Mouse (Mus musculus) T-cell, adult 2 months (primary cell): ENCODE results near the gene Rasgef1a.
A peak's percentile ranks its signal among the peaks of the same experiment; 100 is the strongest.

ENCODE experiments used
- DNase-seq: peaks from one replicate; pipeline ENCODE4 v3.0.0; 2022; ENCODE audit warnings: low spot score

The Rasgef1a gene

DNA sequence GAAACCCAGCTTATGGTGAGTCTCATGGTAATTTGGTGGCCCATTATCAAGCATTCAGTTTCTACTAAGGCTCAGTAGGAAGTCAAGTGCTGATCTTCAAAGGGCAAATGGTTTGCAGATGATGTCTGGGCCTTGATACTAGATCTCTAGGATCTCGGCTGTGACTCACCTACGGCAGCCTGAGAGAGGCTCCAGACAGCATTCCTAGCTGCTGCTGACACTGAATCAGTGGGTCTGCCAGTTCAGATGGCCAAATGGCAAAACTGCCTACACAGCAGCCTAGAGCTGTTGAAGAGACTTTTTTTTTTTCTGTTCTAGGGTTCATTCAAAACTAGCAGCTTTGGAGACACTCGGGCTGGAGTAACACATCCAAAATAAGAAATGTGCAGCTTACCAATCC is 15.8 kb downstream of the Rasgef1a start:
- DNase-seq, result no peak

GRCm38 (mm10) chr6:118031467-118031866 is 20.2 kb downstream of the Rasgef1a start:
- no peak for DNase-seq

DNA sequence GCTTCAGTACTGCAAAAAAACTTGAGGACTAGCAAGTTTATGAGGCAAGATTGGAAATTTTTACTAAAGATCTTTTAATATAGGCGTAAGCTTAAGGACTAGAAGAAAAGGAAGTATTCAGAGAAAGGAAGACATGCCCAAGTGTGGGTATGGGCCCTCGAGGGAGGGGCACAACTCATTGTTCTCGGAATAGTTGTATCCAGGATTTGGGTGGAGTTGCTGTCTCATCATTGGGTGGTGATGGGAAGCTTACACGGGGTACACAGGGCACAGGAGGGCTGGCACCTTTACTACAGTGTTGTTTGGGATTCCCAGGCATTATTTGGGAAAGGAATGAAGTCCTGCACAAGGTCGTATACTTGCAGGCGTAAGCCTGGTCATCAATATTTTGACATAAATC is 24.4 kb downstream of the Rasgef1a start:
- DNase-seq, result no peak

DNA sequence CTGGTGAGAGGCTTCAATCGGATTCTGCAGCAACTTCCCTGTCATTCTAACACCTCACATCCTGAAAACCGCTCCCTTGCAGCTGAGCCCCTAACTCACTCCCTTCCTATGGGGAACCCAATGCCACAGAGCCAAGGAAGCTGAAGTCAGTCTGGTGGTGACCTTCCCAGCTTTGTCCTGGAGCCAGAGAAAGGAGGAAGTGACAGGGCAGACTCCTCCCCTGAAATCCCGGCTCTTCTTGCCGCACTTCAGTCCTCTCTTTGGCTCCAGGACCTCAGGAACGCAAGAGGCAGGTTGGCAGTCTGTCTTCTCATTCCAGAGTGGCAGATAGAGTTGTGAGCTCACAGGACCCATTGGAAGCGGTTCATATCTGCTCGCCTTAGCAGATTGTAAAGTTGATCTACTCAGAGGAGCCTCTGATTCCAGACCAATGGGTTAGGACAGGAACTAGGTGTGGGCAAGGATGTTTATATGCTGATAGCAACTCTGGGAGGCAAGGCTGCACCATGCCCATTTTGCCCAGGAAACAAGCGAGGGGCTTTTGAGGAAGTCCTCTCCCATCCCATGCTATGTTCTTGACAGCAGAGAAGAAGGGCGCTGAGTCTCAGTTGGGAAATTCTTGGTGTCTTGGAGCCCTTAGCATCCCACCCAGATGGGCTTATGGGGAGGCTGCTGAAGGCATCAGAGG is 25.0 kb downstream of the Rasgef1a start:
- DNase-seq, result no peak

DNA sequence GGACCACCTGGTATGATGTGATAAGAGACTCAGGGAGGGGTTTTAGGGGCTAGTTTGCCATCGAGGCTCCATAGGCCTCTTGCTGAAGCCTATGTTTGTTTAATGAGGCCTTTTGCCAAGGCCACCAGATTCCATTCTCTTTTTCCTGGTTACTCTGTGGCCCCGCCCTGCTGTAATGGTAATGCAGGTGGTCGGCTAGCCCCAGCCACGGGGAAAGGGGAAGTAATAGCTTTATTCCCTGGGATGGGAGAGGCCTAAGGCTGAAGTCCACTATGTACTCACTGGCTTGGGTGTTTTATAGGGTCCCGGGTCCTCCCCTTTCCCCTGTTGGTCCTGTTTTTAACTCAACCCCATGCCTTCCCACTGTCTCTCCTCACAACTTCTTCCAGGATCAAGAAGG is 25.6 kb downstream of the Rasgef1a start:
- DNase-seq, result no peak

DNA sequence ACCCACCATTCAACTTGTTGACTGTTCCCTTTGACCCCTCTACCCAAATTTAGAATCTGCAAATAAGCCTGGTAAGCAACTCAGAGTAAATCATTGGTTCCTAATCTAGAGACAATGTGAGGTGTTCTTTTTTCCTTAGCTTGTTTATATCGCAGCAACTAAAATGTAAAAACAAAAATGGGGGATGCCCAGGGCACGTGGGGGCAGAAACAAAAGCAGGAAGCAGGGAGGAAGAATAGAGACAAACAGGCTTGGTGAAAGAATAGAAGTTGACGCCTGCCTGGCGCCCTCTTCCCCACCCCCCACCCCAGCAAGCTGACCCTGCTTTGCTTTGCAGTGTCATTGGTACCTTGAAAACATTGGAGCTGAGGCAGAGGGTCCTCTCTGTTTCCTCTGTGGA is 33.9 kb downstream of the Rasgef1a start:
- no peak for DNase-seq

DNA sequence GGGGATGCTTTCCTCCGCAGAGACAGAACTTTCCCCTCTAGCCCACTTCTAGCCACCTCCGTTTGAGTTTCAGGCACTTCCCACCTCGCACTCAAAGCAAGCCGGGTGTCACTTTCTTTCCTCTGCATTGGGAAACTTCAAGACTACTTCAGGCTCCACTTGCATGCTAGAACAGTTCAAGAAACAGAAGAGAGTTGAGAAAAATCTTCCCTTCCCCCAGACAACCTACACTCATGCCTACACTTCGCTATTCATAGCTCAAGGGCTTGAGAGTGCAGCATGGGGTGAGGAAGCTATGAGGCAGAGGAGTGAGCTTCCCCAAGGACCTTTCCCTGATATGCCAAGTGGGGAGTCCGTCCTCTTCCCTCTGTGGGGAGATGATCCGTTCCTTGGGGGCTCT is 34.7 kb downstream of the Rasgef1a start:
- no peak for DNase-seq

- no peak for DNase-seq
Measured at GRCm38 (mm10) chr6:118046511-118046910, 35.3 kb downstream of the Rasgef1a start.

DNA sequence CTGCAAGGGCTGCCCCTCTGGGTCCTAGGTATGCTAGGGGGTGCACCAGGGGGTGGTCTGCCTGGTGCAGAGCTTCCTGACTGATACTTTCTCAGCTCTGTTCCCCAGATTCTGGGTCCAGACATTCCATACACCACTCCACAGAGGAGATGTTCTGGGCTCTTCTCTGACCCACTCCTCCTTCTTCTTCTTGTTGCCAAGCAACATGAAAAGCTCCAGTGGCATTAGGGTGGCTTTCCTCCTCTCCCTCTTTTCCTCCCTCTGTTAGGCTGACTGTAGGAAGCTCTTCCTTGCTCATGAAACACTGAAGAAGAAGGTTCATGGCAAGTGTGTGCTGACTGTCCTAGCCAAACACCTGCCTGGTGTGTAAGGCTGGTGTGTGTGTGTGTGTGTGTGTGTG is 35.7 kb downstream of the Rasgef1a start:
- no peak for DNase-seq

DNA sequence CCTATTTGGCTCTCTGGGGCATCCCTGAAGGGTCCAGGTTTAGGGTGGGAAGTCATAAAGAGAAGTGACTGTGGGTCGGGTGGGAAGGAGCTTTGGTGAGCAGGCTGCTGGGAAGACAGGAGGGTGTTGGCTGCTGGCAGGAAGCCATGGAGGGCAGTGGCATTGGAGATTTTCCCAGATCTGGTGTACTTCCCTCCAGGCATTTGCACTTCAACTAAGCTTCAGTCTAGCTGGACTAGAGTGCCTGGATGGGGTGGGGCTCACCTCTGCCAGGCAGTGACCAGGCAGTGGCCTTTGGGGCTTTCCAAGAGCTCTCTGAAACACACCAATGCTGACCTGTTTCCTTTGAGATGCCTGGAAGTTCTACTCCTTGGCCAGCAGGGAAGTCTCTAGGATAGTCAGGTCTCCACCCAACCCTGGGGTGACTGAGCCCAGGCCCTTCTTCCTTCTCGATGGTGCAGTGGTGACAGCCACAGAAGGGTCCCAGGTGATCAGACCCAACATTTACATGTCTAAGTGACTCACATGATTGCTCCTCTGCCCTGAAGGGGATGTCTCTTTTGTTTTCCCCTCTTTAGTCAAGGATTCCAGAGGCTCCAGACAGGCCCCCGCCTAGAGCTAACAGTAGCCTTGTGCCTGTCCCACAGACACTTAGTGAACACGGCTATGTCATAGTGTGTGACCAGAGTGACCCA is 36.7 kb downstream of the Rasgef1a start:
- DNase-seq, result no peak

DNA sequence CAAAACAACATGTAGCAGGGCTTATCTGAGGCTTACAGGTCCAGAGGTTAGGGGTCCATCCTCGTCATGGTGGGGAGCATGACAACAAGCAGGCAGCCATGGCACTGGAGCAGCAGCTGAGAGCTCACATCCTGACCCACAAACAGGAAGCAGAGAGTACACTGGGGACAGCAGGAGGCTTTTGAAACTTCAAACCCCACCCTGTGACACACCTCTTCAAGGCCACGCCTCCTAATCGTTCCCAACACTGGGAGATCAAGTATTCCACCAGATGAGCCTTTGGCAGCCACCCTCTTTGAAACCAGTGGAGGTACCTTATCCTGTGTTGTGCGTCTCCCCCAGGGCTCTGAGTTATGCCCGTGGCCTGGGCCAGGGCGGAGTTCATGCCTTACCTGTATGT is 38.5 kb downstream of the Rasgef1a start:
- no peak for DNase-seq

DNA sequence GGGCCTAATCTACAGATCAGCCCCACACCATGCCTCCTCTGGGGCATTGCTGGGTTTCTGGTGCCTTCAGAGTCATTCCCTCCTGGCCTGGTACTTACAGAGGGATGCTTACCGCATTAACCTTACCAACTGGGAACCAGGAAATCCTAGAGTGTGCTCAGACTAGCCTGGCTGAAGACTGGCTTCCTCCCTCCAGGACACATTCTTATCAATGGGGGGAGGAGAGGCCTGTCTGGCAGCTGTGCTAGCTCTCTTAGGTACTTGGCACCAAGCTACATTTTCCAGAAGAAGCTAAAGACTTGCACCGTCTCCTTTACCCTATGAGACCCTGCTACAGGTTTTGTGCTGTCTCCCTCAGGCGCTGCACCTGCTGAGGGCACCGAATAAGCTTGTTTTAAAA is 40.2 kb downstream of the Rasgef1a start:
- no peak for DNase-seq

GRCm38 (mm10) chr6:118055209-118055608 is 44.0 kb downstream of the Rasgef1a start:
- no peak for DNase-seq

DNA sequence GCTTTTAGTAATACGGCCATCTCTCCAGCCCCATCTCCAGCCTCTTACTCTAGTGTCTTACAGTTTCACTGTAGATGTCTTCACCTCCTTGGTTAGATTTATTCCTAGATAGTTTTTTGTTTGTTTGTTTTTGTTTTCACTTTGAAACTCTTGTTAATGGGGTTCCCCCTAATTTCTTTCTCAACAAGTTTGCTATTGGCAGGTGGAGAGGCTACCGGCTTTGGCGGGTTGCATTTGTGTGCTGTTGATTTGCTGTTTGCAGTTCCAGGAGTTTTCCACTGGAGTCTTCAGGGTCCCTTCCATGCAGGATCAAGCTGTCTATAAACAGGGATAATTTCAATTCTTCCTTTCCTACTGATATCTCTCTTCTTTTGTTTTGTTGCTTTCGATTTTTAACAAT is 50.0 kb downstream of the Rasgef1a start:
- no peak for DNase-seq

DNA sequence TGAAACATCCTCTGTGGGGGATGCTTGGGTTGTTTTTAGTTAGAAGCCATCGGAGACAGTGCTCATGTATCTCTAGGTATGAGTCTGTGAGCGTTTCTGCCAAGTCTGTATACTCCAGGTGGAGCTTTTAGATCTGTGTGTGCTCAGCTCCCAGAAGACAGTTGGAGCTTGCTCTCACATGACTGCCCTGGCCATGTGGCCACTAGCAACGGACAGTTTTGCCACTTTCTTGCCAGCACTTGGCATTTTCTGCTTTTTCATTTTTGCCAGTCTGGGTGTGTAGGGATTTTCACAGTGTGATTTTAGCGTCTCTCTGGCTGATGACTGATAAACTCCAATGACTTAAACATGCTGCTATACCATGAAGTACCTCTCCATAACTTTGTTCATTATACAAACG is 52.0 kb downstream of the Rasgef1a start:
- no peak for DNase-seq

DNA sequence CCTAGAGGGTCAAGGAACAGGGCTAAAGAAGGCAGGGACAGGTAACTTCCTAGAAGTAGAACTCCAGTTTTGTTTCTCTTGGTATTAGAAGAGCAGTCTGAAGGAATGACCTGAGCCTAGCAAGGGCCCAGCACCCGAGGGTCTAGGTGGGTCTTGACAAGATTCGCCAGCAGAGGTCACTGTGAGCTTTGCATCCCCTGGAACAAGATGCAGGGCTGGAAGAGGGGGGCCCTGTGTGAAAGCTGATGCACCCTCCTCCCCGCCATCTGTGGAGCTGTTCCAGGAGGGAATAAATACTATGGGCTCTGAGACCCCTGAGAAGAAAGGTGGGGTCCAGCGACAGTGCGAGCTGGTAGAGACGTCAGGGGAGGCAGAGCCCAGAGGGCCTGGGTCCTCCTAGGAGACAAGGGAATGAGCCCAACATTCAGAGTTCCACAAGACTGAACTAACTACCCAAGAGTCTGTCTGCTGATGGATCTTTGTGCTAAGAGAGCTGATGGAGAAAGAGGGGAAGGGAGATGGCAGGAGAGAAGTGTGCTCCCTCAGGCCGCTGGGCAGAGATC is 53.8 kb downstream of the Rasgef1a start:
- DNase-seq, result peak; percentile 29

GRCm38 (mm10) chr6:118065837-118066198 is 54.6 kb downstream of the Rasgef1a start:
- no peak for DNase-seq

GRCm38 (mm10) chr6:118066199-118067081 is 55.2 kb downstream of the Rasgef1a start:
- DNase-seq, result peak; percentile 26

DNA sequence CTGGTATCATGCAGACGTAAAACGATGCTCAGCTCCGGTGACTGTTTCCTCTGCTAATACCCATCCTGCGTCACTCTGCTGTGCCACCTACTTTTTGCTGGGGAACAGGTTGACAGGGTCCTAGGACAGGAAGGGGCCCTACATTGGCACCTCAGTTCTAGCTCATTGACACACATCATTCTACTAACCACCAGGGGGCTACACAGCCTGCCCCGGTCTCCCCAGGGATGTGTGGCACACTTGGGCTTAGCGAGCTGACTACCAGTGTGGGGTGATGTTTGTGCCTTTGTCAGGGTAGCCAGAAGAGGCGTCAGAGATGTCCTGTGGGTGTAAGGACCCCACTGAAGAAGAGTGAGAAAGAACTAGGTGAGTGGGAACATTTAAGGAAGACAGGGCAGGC is 56.5 kb downstream of the Rasgef1a start:
- no peak for DNase-seq

GRCm38 (mm10) chr6:118070321-118071012 is 59.2 kb downstream of the Rasgef1a start:
- DNase-seq, result no peak

- DNase-seq, result no peak
Measured at GRCm38 (mm10) chr6:118071013-118071350, 59.7 kb downstream of the Rasgef1a start.

- no peak for DNase-seq
Measured at GRCm38 (mm10) chr6:118071416-118071815, 60.2 kb downstream of the Rasgef1a start.
